Mouse (Mus musculus) brain, adult 10 weeks (tissue): ENCODE results near the gene Kif27. TPM values are rescaled to one million over a fixed set of nuclear protein-coding genes. Genes with fewer than 3 reads are reported as not detected.

Experiments
- polyA plus RNA-seq: library from polyadenylated mRNA; stranded (reverse); fragments of 350-450 nt; fragmentation: Illumina TruSeq; extraction: RNeasy Lipid Tissue Mini Kit (QIAGEN cat#74804); gene quantifications from one replicate; pipeline ENCODE4 v1.2.3, GENCODE M21; 2015; ENCODE audit warnings: low read depth, low replicate concordance

Kif27 gene
- 2.1 TPM for polyA plus RNA-seq

DNA sequence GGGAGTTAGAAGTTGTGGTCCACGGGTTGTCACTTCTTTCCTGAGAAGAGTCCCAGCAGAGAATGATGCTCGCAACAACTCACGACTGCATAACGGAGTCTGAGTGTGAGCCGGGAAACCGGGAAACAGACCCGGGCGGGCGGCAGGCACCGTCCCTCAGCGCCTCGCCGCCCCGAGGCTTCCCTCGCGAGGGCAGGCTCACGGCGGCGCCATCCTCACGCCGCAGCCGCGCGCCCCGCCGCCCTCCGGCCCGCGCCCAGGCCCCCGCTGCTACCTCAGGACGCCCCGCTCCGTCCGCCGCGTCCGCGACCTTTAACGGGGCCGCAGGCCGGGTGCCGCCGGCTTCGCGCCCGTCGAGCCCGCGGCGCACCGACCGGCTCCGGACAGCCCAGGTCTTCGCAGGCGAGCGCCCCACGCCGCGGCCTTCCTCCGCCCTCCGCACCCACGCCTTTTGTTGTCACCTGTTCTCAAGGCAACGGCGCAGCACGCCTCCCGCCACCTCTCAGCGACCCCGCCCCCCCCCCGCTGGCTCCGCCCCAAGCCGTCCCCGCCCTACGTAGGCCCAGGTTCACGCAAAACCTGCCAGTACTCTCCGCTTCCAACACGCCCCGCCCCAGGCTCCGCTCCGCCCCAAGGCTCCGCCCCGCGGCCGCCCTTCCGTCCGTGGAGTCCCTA, at the start of gene Kif27:
TSS of gene Kif27 (minus strand) at position 494 of the 675 bp plus-strand sequence.

DNA sequence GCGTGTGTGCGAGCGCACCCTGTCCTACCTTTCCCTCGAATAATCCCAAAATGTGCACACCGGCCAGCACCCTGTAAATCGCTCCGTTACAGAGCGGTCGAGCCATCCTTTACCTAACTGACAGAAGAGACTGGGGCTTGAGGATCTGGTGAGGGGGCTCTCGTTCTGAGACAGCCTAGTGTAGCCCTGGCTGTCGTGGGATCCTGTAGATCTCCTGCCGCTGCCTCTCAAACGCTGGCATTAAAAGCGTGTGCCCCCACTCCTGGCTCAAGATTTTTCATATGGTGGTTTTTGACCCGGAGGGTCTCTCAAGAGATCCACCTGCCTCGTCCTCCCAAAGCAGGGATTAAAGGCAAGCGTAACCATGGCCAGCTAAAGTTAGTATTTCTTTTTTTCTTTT, 44.3 kb upstream of the Kif27 start, which contains the start of gene Hnrnpk:
TSS of gene Hnrnpk (minus strand) at position 101 of the 400 bp plus-strand sequence.

DNA sequence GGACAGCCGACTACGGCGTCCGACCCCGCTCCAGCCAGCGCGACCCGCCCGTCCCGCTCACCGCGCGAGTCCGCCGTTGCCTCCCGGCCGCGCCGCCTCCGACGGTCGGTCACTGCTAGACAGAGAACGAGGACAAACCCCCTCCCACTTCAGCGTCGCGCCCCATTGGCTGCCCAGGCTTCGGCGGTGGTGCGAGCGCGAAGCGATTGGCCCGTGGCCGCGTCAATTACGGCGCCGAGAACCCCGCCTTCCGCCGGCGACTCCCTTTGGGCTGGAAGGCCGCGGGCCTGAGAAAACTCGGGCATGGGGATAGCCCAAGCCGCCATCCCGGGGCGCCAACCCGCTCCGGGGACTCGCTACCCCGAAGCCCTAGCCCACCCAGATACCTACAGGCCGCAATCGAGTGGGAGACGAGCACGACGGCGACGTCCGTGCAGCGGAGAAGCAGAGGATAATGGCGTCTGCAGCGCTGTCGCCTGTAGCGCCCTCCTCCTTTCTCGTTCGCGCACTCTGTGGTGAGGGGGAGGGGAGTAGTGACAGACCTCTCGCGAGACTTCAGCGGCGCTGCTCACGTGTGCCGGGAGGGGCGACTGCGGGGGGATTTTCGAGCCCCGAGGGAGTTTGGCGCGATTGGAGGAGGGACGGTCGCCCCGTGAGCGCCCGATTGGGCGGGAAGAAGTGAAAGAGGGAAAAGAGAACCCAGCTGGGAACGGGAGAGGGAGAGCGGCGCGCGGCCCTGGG, 43.3 kb upstream of the Kif27 start, which contains the start of gene Rmi1:
TSS of gene Rmi1 (plus strand) at position 246 of the 741 bp plus-strand sequence.

DNA sequence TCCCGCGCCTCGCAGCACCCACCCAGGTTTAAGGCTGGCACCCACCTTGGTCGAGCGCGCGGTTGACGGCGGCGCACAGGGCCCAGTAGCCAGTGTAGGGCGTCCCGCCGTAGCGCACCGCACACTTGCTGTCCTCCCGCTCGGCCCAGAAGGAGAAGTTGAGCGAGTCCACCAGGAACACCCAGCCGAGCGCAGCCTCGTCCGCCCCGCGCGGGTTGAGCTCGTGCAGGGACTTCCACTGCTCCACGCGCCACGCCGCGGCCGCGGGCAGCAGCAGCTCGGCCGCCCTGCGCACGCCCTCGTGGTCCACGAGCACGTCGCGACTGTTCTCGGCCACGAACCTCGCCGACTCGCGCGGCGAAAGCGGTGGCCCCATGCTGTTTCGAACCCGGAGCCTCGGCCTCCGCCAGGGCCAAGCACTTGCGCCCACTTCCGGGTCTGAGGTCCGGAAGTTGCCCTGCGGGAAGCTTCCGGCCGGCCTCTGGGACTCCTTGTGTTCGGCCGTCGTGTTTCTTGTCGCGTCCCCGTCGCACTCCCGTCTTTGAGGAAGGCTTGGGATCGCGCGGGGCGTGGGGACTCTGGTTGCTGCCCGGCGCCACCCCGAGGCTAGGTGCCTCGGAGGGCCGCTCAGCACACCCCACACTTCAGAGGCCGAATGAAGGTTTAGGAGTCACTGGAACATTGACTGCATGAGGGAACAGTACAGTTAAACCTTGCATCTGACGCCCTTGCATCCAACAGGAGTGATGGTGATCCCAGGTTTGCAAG, 26.0 kb upstream of the Kif27 start, which contains the start of gene 2210016F16Rik:
TSS of gene 2210016F16Rik (minus strand) at position 447 of the 768 bp plus-strand sequence.

DNA sequence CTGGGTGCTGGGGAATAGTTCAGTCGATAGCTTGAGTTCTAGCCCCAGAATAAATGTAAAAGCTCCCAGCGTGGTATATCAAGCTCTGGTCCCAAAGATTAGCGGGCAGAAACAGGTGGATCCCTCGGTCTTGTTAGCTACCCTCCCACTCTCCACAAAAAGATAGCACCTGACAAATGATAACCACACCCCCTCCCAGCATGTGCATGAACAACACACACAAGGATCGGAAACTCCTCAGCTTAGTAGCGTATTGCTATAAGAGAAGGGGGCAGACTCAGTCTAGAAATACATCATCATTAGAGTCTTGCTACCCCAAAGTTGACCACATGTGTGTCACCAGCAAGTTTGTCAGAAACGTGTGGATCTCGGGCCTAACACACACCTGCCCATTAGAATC, 83.3 kb downstream of the Kif27 start, which contains the start of gene Gkap1:
TSS of gene Gkap1 (minus strand) at position 101 of the 400 bp plus-strand sequence.

Other genes with a start within 250 kb of the Kif27 start
- gene Klhl3, start 245.5 kb downstream of the Kif27 start, polyA plus RNA-seq = 17.8 TPM
- gene Hnrnpa0, start 230.6 kb downstream of the Kif27 start, polyA plus RNA-seq = 67.2 TPM
- 34.8 TPM for gene Idnk, start 201.5 kb downstream of the Kif27 start, polyA plus RNA-seq
- 135 TPM for gene Ubqln1, start 143.5 kb downstream of the Kif27 start, polyA plus RNA-seq
- gene Gkap1, start 83.4 kb downstream of the Kif27 start, polyA plus RNA-seq = 30.4 TPM
- gene 2210016F16Rik, start 26.1 kb upstream of the Kif27 start, polyA plus RNA-seq = 6.0 TPM
- 17.2 TPM for gene Rmi1, start 43.1 kb upstream of the Kif27 start, polyA plus RNA-seq
- 485 TPM for gene Hnrnpk, start 44.2 kb upstream of the Kif27 start, polyA plus RNA-seq